Mouse (Mus musculus) forebrain, embryonic 16.5 days (tissue): ENCODE data around the gene Chchd1. TPM values are rescaled to one million over a fixed set of nuclear protein-coding genes. Genes with fewer than 3 reads are reported as not detected.

ENCODE experiments used
- ATAC-seq: fragments of 200-750 bp; cut with Nextera tagmentation; 2 replicates; pipeline ENCODE4 v1.8.0; 2017; ENCODE audit warnings: mild to moderate bottlenecking, moderate library complexity
- H3K27ac ChIP-seq: fragments of 300-500 bp; sonication (generic); 2 replicates; pipeline ENCODE4 v1.5.1; 2014; ENCODE audit warnings: low read length, control low read depth
- H3K27me3 ChIP-seq: fragments of 300-500 bp; sonication (generic); replicated peaks from 2 replicates; pipeline ENCODE4 v1.6.1; 2014; ENCODE audit warnings: low read length; ENCODE audit not compliant: control insufficient read depth, insufficient read depth
- H3K36me3 ChIP-seq: fragments of 300-500 bp; sonication (generic); 2 replicates; pipeline ENCODE4 v1.6.1; 2014; ENCODE audit not compliant: control insufficient read depth, insufficient read depth
- H3K4me1 ChIP-seq: fragments of 300-500 bp; sonication (generic); replicated peaks from 2 replicates; pipeline ENCODE4 v1.6.1; 2014; ENCODE audit warnings: low read length; ENCODE audit not compliant: control insufficient read depth, insufficient read depth
- H3K4me2 ChIP-seq: fragments of 300-500 bp; sonication (generic); 2 replicates; pipeline ENCODE4 v1.6.1; 2014; ENCODE audit warnings: mild to moderate bottlenecking, low read length, control low read depth
- H3K4me3 ChIP-seq: fragments of 300-500 bp; sonication (generic); replicated peaks from 2 replicates; pipeline ENCODE4 v1.5.1; 2014; ENCODE audit warnings: mild to moderate bottlenecking, low read length, control low read depth
- H3K9ac ChIP-seq: fragments of 300-500 bp; sonication (generic); replicated peaks from 2 replicates; pipeline ENCODE4 v1.6.1; 2014; ENCODE audit warnings: low read depth, low read length, control low read depth
- H3K9me3 ChIP-seq: fragments of 300-500 bp; sonication (generic); 2 replicates; pipeline ENCODE4 v1.6.1; 2016; ENCODE audit warnings: low read length; ENCODE audit not compliant: control insufficient read depth
- WGBS: fragments of 180-500 bp; shearing (Covaris S2); extraction: QIAGEN DNeasy Blood & Tissue Kit; methylation state at CpG from one replicate; pipeline ENCODE4 v1.1.7; 2014; 5-methylcytosine and 5-hydroxymethylcytosine counted together
- polyA plus RNA-seq: library from polyadenylated mRNA; unstranded; fragments of >200 nt; fragmentation: Nextera tagmentation; extraction: Ambion mirVana; gene quantifications from 2 replicates; pipeline ENCODE4 v1.2.1, GENCODE M21; 2015

The Chchd1 gene
- polyA plus RNA-seq, 1 experiment from 2014 or later, result 187 TPM

GRCm38 (mm10) chr14:20730853-20731602 lies 28.2 kb downstream of the Chchd1 start:
- Histone ChIP-seq H3K9ac (no peak overlapping the region), H3K36me3 (peaks cover 19% of the 10 kb centered on the region), H3K27me3 (no peaks in the 10 kb centered on the region), H3K27ac (no peak overlapping the region), H3K9me3 (no peaks in the 10 kb centered on the region), H3K4me1 (peaks cover 9% of the 10 kb centered on the region), H3K4me3 (no peak overlapping the region), H3K4me2 (no peak overlapping the region)
- WGBS, result 91% methylated on average over 9 of the region's 9 CpGs
- ATAC-seq, result no peak

- H3K9me3 ChIP-seq, result no peaks in the 10 kb centered on the region
- H3K9ac ChIP-seq, result peak overlapping the region; percentile 71
- H3K4me3 ChIP-seq, result peak overlapping the region; percentile 58
- H3K27me3 ChIP-seq, result no peaks in the 10 kb centered on the region
- peaks cover 9% of the 10 kb centered on the region for H3K4me1 ChIP-seq
- peaks cover 15% of the 10 kb centered on the region for H3K36me3 ChIP-seq
- WGBS, result 51% methylated on average over 12 of the region's 12 CpGs
- H3K4me2 ChIP-seq, result peak overlapping the region; percentile 72
- H3K27ac ChIP-seq, result no peak overlapping the region
- no peak for ATAC-seq
These were observed 30.5 kb downstream of the Chchd1 start for GRCm38 (mm10) chr14:20733041-20733951.

- peaks cover 10% of the 10 kb centered on the region for H3K36me3 ChIP-seq
- H3K9ac ChIP-seq, result peak within 1 kb of the TSS; percentile 71
- peak; percentile 98 for ATAC-seq
- no peaks in the 10 kb centered on the region for H3K27me3 ChIP-seq
- no peaks in the 10 kb centered on the region for H3K9me3 ChIP-seq
- peak within 1 kb of the TSS; percentile 58 for H3K4me3 ChIP-seq
- H3K4me2 ChIP-seq, result peak within 1 kb of the TSS; percentile 72
- WGBS, result under 1% methylated on average over 81 of the region's 81 CpGs
- peaks cover 9% of the 10 kb centered on the region for H3K4me1 ChIP-seq
- peak within 1 kb of the TSS; percentile 71 for H3K27ac ChIP-seq
These were observed 31.4 kb downstream of the Chchd1 start, which contains the start of gene Ndst2 for GRCm38 (mm10) chr14:20733952-20734774. Ndst2 (minus strand) TSS chr14:20734562.

- Histone ChIP-seq H3K4me2 (no peak overlapping the region; the same call in 1 of the 2 replicates), H3K9me3 (no peaks in the 10 kb centered on the region), H3K4me3 (no peak overlapping the region), H3K36me3 (peaks cover under 1% of the 10 kb centered on the region; the same call in 1 of the 2 replicates), H3K27ac (no peak overlapping the region), H3K27me3 (no peaks in the 10 kb centered on the region), H3K9ac (no peak overlapping the region), H3K4me1 (peaks cover 9% of the 10 kb centered on the region)
- no peak for ATAC-seq
- 74% methylated on average over 2 of the region's 2 CpGs for WGBS
These were observed 32.2 kb downstream of the Chchd1 start for GRCm38 (mm10) chr14:20735052-20735451.

DNA sequence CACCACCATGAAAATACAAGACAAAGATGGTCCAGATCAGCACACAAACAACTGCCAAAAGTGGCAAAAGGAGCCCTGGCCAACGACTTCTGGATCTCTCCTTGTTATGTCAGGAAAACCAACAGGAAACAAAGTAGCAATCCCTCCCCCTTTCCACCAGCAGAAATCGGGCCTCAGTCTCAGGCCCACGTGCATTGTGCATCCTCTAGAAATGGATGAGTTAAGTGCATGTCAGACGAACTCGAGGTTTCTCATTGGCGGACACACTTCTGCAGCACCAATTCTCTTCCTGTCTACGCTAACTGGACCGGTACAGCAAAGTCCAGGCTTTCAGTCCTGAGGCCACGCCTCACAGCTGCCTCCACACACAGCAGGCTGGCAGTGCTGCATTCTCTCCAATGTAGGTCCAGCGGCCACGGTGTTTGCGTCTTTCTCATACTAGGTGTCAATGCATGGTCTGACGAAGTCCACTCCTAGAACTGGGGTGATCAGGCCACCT lies 33.1 kb downstream of the Chchd1 start:
- no peak for ATAC-seq
- Histone ChIP-seq H3K36me3 (no peaks in the 10 kb centered on the region; the same call in 1 of the 2 replicates), H3K27me3 (no peaks in the 10 kb centered on the region), H3K4me1 (peaks cover 9% of the 10 kb centered on the region), H3K27ac (no peak overlapping the region), H3K9me3 (no peaks in the 10 kb centered on the region), H3K4me3 (no peak overlapping the region), H3K9ac (no peak overlapping the region), H3K4me2 (no peak overlapping the region)
- 88% methylated on average over 13 of the region's 13 CpGs for WGBS

- Histone ChIP-seq H3K4me1 (peaks cover 9% of the 10 kb centered on the region), H3K4me3 (no peak overlapping the region), H3K27ac (no peak overlapping the region), H3K9ac (no peak overlapping the region), H3K36me3 (no peaks in the 10 kb centered on the region; the same call in 1 of the 2 replicates), H3K4me2 (no peak overlapping the region), H3K27me3 (no peaks in the 10 kb centered on the region), H3K9me3 (no peaks in the 10 kb centered on the region)
- 40% methylated on average over 14 of the region's 14 CpGs for WGBS
- ATAC-seq, result no peak
These were observed 34.5 kb downstream of the Chchd1 start for GRCm38 (mm10) chr14:20737306-20737705.

DNA sequence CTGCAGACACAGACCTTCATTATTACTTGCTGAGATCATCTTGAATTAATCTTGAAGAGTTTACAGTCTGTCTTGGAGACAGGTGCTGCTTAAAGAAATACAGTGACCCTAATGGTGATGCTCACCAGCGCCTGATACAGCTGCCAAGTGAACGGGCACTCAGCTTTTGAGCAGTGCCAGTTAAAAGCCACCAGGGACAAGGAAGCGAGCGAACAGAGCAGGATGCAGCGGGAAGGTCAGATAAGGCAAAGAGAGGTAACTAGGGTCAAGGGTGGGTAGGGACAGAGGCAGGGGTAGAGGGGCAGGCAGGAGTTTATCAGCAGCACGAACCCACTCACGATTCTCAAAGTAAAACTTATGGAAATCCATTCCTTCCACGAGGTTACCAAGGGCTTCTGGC lies 35.7 kb downstream of the Chchd1 start:
- no peak for ATAC-seq
- H3K9me3 ChIP-seq, result no peaks in the 10 kb centered on the region
- no peak overlapping the region for H3K27ac ChIP-seq
- 92% methylated on average over 8 of the region's 8 CpGs for WGBS
- H3K4me2 ChIP-seq, result no peak overlapping the region
- H3K27me3 ChIP-seq, result no peaks in the 10 kb centered on the region
- H3K4me1 ChIP-seq, result peaks cover 3% of the 10 kb centered on the region
- H3K9ac ChIP-seq, result no peak overlapping the region
- no peaks in the 10 kb centered on the region; the same call in 1 of the 2 replicates for H3K36me3 ChIP-seq
- H3K4me3 ChIP-seq, result no peak overlapping the region

DNA sequence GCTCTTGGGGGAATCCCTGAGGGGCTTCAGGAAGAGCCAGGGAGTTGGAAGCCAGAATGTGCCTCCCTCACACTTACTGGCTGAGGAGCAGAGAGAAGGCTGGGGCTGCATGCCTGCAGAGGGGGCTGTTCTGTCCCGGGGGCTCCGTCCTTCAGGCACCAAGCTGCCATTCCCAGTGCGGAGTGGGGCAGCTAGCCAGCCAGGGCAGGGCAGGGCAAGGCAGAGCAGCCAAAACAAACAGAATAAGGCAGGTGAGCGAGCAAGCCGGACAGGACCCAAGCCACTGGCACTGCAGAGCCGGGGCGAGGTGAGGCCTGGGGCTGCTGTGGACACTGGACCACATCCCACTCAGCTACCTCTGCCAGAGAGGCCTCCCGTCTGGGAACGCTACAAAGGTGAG lies 38.5 kb downstream of the Chchd1 start:
- WGBS, result 91% methylated on average over 9 of the region's 9 CpGs
- H3K27ac ChIP-seq, result no peak overlapping the region
- H3K9ac ChIP-seq, result no peak overlapping the region
- H3K4me2 ChIP-seq, result no peak overlapping the region
- no peaks in the 10 kb centered on the region for H3K4me1 ChIP-seq
- no peak for ATAC-seq
- H3K9me3 ChIP-seq, result no peaks in the 10 kb centered on the region
- no peak overlapping the region for H3K4me3 ChIP-seq
- H3K27me3 ChIP-seq, result no peaks in the 10 kb centered on the region
- H3K36me3 ChIP-seq, result peaks cover 6% of the 10 kb centered on the region
